Mouse (Mus musculus) embryonic fibroblast, embryonic 13.5 days (primary cell): Measurements from ENCODE around the gene Oosp3.

Experiments used
- CTCF ChIP-seq: IDR thresholded peaks from 2 replicates; pipeline ENCODE4 v1.5.1; 2011; ENCODE audit warnings: mild to moderate bottlenecking, control low read depth, low read length, moderate library complexity, borderline replicate concordance; ENCODE audit not compliant: insufficient read depth
- POLR2A ChIP-seq: IDR thresholded peaks from 2 replicates; pipeline ENCODE4 v1.6.1; 2011; ENCODE audit warnings: low read depth, mild to moderate bottlenecking, control low read depth, low read length, moderate library complexity

DNA sequence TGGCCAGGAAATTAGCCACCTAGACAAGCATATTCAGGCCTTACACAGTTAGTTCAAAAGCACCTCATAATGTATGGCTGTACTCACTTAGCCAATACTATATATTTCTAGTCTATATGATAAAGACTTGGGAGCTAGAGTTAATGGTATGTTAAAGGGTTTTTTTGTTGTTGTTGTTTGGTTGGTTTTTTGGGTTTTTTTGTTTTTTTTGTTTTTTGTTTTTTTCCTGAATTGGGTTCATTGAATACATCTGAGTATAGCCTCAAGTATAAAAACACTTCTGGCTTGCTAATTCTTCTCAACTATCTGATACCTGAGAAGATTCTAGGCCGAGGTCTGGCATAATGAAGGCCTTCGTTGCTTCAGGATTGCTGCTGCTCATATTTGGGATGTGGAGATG lies at the start of gene Oosp3:
- TF ChIP-seq POLR2A = no peak
- TF ChIP-seq CTCF = no peak
